Mouse (Mus musculus) embryonic fibroblast, embryonic 13.5 days (primary cell): Measurements from ENCODE around the gene Sik3. TPM values are rescaled to one million over a fixed set of nuclear protein-coding genes. Genes with fewer than 3 reads are reported as not detected.
"Not testable (repeated sequence)": the region's sequence is repeated elsewhere in the genome, so short reads cannot be mapped to it uniquely, and the experiment has no call there.

Source experiments
- H3K27ac ChIP-seq: 2 replicates; pipeline ENCODE4 v1.5.1; 2012; ENCODE audit warnings: low read length, control low read depth, inconsistent platforms; ENCODE audit not compliant: insufficient read depth
- H3K4me1 ChIP-seq: 2 replicates; pipeline ENCODE4 v1.6.1; 2011; ENCODE audit warnings: low read length; ENCODE audit not compliant: control insufficient read depth, insufficient read depth
- H3K4me3 ChIP-seq: 2 replicates; pipeline ENCODE4 v1.5.1; 2011; ENCODE audit warnings: mild to moderate bottlenecking, control low read depth, low read length; ENCODE audit not compliant: insufficient read depth
- CTCF ChIP-seq: IDR thresholded peaks from 2 replicates; pipeline ENCODE4 v1.5.1; 2011; ENCODE audit warnings: mild to moderate bottlenecking, control low read depth, low read length, moderate library complexity, borderline replicate concordance; ENCODE audit not compliant: insufficient read depth
- POLR2A ChIP-seq: IDR thresholded peaks from 2 replicates; pipeline ENCODE4 v1.6.1; 2011; ENCODE audit warnings: low read depth, mild to moderate bottlenecking, control low read depth, low read length, moderate library complexity
- polyA plus RNA-seq: library from polyadenylated mRNA; stranded (reverse); fragments of >200 nt; gene quantifications from 2 replicates; pipeline ENCODE4 v1.2.4, GENCODE M21; 2011; ENCODE audit warnings: low read depth; ENCODE audit not compliant: missing spikeins, insufficient read length

Sik3 gene
- polyA plus RNA-seq, 1 experiment, result 37.7 TPM

- H3K27ac ChIP-seq, result peak overlapping the region; percentile 9; the same call in 1 of the 2 replicates
- no peak for TF ChIP-seq POLR2A
- no peak for TF ChIP-seq CTCF
These were observed 59.6 kb downstream of the Sik3 start for GRCm38 (mm10) chr9:46072101-46072835.

DNA sequence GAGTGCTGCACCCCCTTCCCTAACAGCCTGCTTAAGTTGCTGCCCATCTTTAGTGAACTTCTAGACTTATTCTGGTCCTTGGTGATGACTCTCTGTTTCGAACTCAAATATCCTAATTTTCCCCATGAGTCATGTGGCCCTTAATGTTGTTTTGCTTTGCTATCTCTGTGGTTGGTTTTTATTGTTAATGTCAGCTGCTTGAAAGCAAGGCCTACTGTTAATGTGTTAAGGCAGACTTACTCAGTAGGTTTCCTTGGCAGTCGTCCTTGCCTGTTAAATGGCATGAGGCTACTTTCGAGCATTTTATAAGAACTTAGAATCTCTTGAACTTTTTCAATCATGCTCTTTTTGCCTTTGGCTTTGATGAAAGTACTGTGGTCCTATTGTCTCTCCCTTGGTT lies 60.8 kb downstream of the Sik3 start:
- H3K4me1 ChIP-seq, result peaks cover 16% of the 10 kb centered on the region
- no peak overlapping the region for H3K4me3 ChIP-seq
- peak overlapping the region; percentile 38 for H3K27ac ChIP-seq
- TF ChIP-seq CTCF (no peak), POLR2A (no peak)

More at GRCm38 (mm10) chr9:46072101-46072835, 59.6 kb downstream of the Sik3 start:
- peaks cover 16% of the 10 kb centered on the region for H3K4me1 ChIP-seq
- no peak overlapping the region for H3K4me3 ChIP-seq

GRCm38 (mm10) chr9:46075578-46075977 lies 63.0 kb downstream of the Sik3 start:
- H3K4me3 ChIP-seq, result no peak overlapping the region
- peaks cover 16% of the 10 kb centered on the region for H3K4me1 ChIP-seq
- no peak for TF ChIP-seq CTCF
- no peak for TF ChIP-seq POLR2A
- no peak overlapping the region for H3K27ac ChIP-seq

- TF ChIP-seq POLR2A (no peak), CTCF (no peak)
- Histone ChIP-seq H3K27ac (no peak overlapping the region), H3K4me1 (peaks cover 15% of the 10 kb centered on the region), H3K4me3 (no peak overlapping the region)
These were observed 69.8 kb downstream of the Sik3 start for GRCm38 (mm10) chr9:46082381-46082821.

DNA sequence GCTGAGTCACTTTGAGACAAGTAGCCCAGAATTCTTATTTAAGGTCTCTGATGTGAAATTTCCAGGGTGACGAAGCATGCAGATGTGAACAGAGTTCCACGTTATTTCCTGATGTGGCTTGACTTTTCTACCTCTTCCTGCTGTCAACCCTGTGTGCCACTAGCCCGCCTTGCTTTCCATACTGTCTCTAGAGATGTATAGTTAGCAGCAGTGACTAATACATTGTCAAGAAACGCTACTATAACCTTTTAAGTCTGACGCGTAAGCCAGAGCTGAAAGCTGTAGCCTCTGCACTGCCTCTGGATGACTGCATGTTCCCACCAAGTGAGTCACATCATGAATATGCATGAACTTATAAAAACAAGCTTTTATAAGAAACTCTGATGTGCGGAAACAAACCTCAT lies 70.9 kb downstream of the Sik3 start:
- peaks cover 15% of the 10 kb centered on the region for H3K4me1 ChIP-seq
- no peak for TF ChIP-seq POLR2A
- TF ChIP-seq CTCF, result no peak
- no peak overlapping the region for H3K4me3 ChIP-seq
- peak overlapping the region; percentile 63 for H3K27ac ChIP-seq

GRCm38 (mm10) chr9:46085898-46086297 lies 73.3 kb downstream of the Sik3 start:
- Histone ChIP-seq H3K4me1 (peaks cover 15% of the 10 kb centered on the region), H3K4me3 (no peak overlapping the region), H3K27ac (no peak overlapping the region)
- no peak for TF ChIP-seq POLR2A
- TF ChIP-seq CTCF, result no peak

DNA sequence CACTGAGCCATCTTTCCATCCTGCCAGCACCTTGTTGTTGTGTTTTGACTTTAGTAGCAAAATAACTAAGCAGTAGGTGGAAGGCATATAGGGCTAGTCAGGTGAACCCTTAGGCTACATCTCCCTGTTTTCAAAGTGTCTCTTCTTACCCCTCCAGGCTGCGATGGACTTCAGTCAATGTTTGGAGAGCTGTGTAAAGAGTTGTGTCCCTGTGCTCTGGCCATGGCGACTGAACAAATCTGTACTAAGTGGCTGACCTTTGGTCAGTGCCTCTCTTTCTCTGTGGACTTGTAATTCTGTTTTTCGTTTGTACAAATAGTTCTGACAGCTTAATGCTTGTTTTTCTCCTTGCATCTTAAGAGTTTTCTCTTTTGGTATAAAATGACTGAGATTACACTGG lies 74.2 kb downstream of the Sik3 start:
- H3K4me3 ChIP-seq, result no peak overlapping the region
- no peak overlapping the region for H3K27ac ChIP-seq
- H3K4me1 ChIP-seq, result peaks cover 14% of the 10 kb centered on the region
- TF ChIP-seq CTCF, result no peak
- TF ChIP-seq POLR2A, result no peak

DNA sequence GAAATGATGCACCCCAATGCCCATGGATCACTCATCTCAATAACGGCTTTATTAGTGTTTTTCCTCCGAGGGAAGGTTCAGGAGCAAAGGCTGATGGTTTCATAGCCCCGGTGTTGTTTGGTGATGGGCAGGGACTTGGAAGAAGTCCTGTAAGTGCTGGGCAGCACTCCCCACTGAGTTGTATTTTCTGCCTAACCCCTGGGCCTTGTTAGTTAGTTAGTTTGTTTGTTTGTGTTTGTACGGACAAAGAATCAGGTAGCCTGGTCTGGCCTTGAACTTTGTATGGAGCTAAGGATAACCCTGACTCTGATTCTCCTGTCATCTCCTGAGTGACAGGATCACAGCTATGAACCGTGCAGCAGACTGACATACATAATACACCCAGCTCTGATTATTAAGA lies 74.8 kb downstream of the Sik3 start:
- no peak for TF ChIP-seq CTCF
- no peak for TF ChIP-seq POLR2A
- H3K4me1 ChIP-seq, result peaks cover 10% of the 10 kb centered on the region
- no peak overlapping the region for H3K4me3 ChIP-seq
- no peak overlapping the region for H3K27ac ChIP-seq

DNA sequence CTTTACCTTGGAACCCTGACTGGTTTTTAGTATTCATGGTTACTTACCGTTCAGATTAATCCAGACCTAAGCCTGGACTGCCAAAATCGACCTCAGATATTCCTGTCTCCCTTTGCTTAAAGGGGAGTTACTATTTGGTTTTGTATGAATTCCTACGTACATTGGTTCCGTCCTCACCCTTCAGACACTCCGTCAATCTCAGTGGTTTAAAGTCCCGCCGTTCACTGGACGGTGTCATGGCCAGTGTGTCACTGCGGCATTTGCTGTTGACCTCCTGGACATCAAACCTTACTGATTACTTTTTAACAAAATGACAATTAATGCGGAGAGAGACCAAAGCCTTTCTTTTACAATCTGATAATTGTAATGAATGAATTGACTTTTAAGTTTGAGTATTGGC lies 76.1 kb downstream of the Sik3 start:
- TF ChIP-seq POLR2A, result no peak
- TF ChIP-seq CTCF, result no peak
- H3K4me1 ChIP-seq, result no peaks in the 10 kb centered on the region
- H3K4me3 ChIP-seq, result no peak overlapping the region
- no peak overlapping the region for H3K27ac ChIP-seq

DNA sequence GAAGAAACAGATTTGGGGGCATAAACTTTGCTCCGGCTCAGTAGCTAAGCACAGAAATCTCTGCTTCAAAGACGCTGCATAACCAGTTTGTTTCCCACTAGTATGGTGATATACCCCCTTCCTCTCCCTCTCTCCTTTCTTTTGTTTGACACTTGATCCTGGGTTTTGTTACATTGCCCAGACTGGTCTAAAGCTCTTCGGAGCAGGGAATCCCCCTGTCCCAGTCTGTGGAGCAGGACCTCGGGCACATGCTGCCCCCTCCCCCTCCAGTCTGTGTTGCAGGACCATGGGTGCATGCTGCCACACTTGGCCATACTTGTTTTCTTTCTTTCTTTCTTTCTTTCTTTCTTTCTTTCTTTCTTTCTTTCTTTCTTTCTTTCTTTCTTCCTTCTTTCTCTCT lies 77.4 kb downstream of the Sik3 start:
- no peak overlapping the region for H3K4me3 ChIP-seq
- TF ChIP-seq CTCF (no peak), POLR2A (no peak)

DNA sequence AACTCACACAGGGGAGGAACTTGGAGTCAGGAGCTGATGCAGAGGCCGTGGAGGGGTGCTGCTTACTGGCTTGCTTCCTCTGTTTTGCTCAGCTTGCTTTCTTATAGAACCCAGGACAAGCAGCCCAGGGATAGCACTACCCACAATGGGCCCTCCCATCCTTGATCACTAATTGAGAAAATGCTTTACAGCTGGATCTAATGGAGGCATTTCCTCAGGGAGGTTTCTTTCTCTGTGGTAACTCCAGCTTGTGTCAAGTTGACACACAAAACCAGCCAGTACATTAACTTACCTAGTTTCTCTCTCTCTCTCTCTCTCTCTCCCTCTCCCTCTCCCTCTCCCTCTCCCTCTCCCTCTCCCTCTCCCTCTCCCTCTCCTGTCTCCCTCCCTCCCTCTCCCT lies 78.5 kb downstream of the Sik3 start:
- H3K27ac ChIP-seq, H3K4me1 ChIP-seq, H3K4me3 ChIP-seq: not testable (repeated sequence)

More for the DNA sequence above, 77.4 kb downstream of the Sik3 start:
- H3K27ac ChIP-seq, result no peak overlapping the region
- H3K4me1 ChIP-seq, result no peaks in the 10 kb centered on the region
